Mouse (Mus musculus) heart, embryonic 14.5 days (tissue): ENCODE results near the gene F7. TPM values are rescaled to one million over a fixed set of nuclear protein-coding genes. Genes with fewer than 3 reads are reported as not detected.

ENCODE experiments used
- ATAC-seq: fragments of 200-750 bp; cut with Nextera tagmentation; 2 replicates; pipeline ENCODE4 v1.8.0; 2017; ENCODE audit warnings: low read depth, moderate TSS enrichment; ENCODE audit not compliant: insufficient number of reproducible peaks, insufficient read depth, low FRiP score
- H3K27ac ChIP-seq, 2 experiments: fragments of 200-500 bp in 1 of 2; fragments of 300-500 bp in 1 of 2; sonication (generic) in 1 of 2; replicated peaks in 1 of 2; 2 replicates each; pipeline ENCODE4 v1.5.1; 2012 to 2014; ENCODE audit warnings: low read depth in 2 of 2, low read length in 2 of 2, control low read depth in 1 of 2, mild to moderate bottlenecking in 1 of 2, mixed read lengths in 1 of 2; ENCODE audit not compliant: control insufficient read depth in 1 of 2, insufficient read depth in 1 of 2
- H3K27me3 ChIP-seq: fragments of 300-500 bp; sonication (generic); 2 replicates; pipeline ENCODE4 v1.6.1; 2014; ENCODE audit warnings: mild to moderate bottlenecking, low read length, control low read depth; ENCODE audit not compliant: control insufficient read depth, insufficient read depth
- H3K36me3 ChIP-seq: fragments of 300-500 bp; sonication (generic); 2 replicates; pipeline ENCODE4 v1.6.1; 2014; ENCODE audit warnings: mild to moderate bottlenecking, control low read depth, low read length, mixed read lengths; ENCODE audit not compliant: control insufficient read depth, insufficient read depth
- H3K4me1 ChIP-seq, 2 experiments: fragments of 200-500 bp in 1 of 2; fragments of 300-500 bp in 1 of 2; sonication (generic) in 1 of 2; 2 replicates each; pipeline ENCODE4 v1.6.1; 2012 to 2014; ENCODE audit warnings: low read length in 2 of 2, control low read depth in 1 of 2, mixed read lengths in 1 of 2; ENCODE audit not compliant: control insufficient read depth in 2 of 2, insufficient read depth in 2 of 2
- H3K4me2 ChIP-seq: fragments of 300-500 bp; sonication (generic); 2 replicates; pipeline ENCODE4 v1.6.1; 2014; ENCODE audit warnings: mild to moderate bottlenecking, low read length
- H3K4me3 ChIP-seq, 2 experiments: fragments of 200-500 bp in 1 of 2; fragments of 300-500 bp in 1 of 2; sonication (generic) in 1 of 2; 2 replicates each; pipeline ENCODE4 v1.5.1; 2012 to 2014; ENCODE audit warnings: low read length in 2 of 2, mild to moderate bottlenecking in 2 of 2, control low read depth in 1 of 2, low read depth in 1 of 2, moderate library complexity in 1 of 2; ENCODE audit not compliant: control insufficient read depth in 1 of 2, insufficient read depth in 1 of 2
- H3K9ac ChIP-seq: fragments of 300-500 bp; sonication (generic); 2 replicates; pipeline ENCODE4 v1.6.1; 2014; ENCODE audit warnings: mild to moderate bottlenecking, low read length
- H3K9me3 ChIP-seq: fragments of 300-500 bp; sonication (generic); 2 replicates; pipeline ENCODE4 v1.6.1; 2016; ENCODE audit warnings: low read length, control low read depth; ENCODE audit not compliant: control insufficient read depth
- WGBS: fragments of 180-500 bp; shearing (Covaris S2); extraction: QIAGEN DNeasy Blood & Tissue Kit; methylation state at CpG from one replicate; pipeline ENCODE4 v1.1.7; 2014; 5-methylcytosine and 5-hydroxymethylcytosine counted together
- polyA plus RNA-seq: library from polyadenylated mRNA; unstranded; fragments of >200 nt; fragmentation: Nextera tagmentation; extraction: Ambion mirVana; gene quantifications from 2 replicates; pipeline ENCODE4 v1.2.1, GENCODE M21; 2014

F7 gene
- polyA plus RNA-seq, 1 experiment from 2014 or later = not detected

DNA sequence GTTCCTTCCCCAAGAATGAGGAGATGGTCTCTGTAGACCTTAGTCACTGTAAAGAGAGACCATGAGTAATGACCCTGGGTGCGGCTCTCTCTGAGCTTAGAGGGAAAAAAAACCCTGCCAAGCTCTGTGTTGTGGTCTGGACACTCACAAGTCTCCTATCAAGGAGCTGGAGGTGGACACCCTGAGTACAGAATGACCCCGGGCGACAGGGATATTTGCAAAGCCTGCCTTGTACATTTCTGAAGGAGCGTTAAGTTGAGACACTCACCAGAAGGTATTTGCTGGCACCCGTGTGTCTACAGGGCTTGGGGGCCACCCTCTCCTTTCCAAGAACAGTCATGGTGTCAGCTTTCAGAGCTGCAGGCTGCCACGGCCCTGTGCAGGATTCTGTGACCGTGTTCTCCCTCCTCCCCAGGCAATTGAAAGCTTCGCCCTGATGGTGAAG, 29.0 kb upstream of the F7 start:
- Histone ChIP-seq H3K9me3 (no peaks in the 10 kb centered on the region), H3K36me3 (no peaks in the 10 kb centered on the region), H3K9ac (no peak overlapping the region), H3K4me2 (peak overlapping the region; percentile 23), H3K4me3 (no peak overlapping the region), H3K27me3 (no peaks in the 10 kb centered on the region), H3K4me1 (peaks cover 22% of the 10 kb centered on the region in 2 experiments; a peak in 3 of 4 replicates), H3K27ac (peak overlapping the region; percentile 42 to 61)
- 28% methylated on average over 8 of the region's 8 CpGs for WGBS
- ATAC-seq = no peak

DNA sequence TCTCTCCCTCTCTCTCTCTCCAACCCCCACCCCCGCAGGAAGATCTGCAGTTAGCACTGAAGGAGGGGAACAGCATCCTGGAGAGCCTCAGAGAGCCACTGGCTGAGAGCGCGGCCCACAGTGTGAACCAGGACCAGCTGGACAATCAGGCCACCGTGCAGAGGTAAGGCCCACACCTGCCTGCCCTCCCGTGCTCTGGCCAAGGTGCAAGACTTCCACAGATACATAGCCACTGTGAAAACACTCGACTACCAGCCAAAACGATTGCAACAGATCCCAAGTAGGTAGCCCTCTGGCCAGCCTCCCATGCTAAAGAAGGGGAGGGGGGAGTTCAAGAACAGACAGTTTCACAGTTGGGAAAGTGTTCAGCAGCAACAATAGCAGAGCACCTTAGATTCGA, 27.5 kb upstream of the F7 start:
- Histone ChIP-seq H3K4me1 (peaks cover 14 to 15% of the 10 kb centered on the region in 2 experiments; a peak in 3 of 4 replicates), H3K9me3 (no peaks in the 10 kb centered on the region), H3K4me2 (no peak overlapping the region), H3K9ac (no peak overlapping the region), H3K27me3 (no peaks in the 10 kb centered on the region), H3K4me3 (no peak overlapping the region), H3K36me3 (peaks cover 6% of the 10 kb centered on the region; the same call in 1 of the 2 replicates), H3K27ac (no peak overlapping the region)
- no peak for ATAC-seq
- 67% methylated on average over 8 of the region's 8 CpGs for WGBS

DNA sequence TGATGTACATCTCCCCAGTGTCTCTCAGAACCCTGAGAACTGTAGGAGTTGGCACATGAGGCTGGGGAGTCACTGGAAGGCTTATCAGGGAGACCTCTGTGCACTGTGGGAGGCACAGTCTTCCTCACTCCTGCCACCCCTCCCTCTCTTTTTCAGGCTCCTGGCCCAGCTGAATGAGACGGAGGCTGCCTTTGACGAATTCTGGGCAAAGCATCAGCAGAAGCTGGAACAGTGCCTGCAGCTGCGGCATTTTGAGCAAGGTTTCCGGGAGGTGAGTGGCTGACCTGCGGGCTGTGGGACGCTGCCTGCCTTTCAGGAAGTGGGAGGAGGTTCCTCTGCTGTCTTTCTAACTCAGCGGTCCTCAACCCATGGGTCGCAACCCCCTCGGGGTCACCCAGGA, 26.0 kb upstream of the F7 start:
- no peak overlapping the region for H3K9ac ChIP-seq
- no peaks in the 10 kb centered on the region for H3K9me3 ChIP-seq
- H3K4me3 ChIP-seq = no peak overlapping the region
- no peak overlapping the region for H3K27ac ChIP-seq
- H3K4me2 ChIP-seq = no peak overlapping the region
- peaks cover 14 to 15% of the 10 kb centered on the region in 2 experiments; a peak in 3 of 4 replicates for H3K4me1 ChIP-seq
- no peaks in the 10 kb centered on the region for H3K27me3 ChIP-seq
- WGBS = 68% methylated on average over 9 of the region's 9 CpGs
- no peak for ATAC-seq
- peaks cover 12% of the 10 kb centered on the region; the same call in 1 of the 2 replicates for H3K36me3 ChIP-seq

DNA sequence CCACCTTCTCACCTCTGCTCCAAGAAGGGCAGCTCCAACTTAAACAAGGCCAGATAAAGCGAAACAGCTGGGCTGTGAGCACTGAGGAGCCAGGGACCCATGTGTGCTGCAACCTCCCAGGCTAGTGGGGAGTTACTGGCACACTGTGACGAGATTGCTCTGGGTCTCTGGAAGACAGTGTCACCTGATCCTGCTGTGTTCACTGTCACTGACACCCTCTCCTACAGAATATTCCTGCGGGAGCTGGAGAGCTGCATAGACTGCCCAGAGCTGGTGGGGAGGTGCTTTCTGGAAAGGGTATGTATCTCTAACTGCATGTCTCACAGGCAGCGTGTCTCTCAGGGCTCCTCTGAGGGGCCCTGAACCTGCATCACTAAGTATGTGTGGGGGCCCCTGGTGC, 18.4 kb upstream of the F7 start:
- 42% methylated on average over 4 of the region's 4 CpGs for WGBS
- ATAC-seq = peak; percentile 36; the same call in 1 of the 2 replicates
- Histone ChIP-seq H3K9ac (no peak overlapping the region), H3K36me3 (peaks cover 27% of the 10 kb centered on the region), H3K27ac (peak overlapping the region; percentile 15 to 19; a peak in 1 of 4 replicates), H3K27me3 (no peaks in the 10 kb centered on the region), H3K4me3 (no peak overlapping the region), H3K9me3 (0 out of 2 replicates have a peak, but pooled peaks cover 8% of the 10 kb centered on the region), H3K4me2 (no peak overlapping the region), H3K4me1 (peaks cover 2 to 5% of the 10 kb centered on the region in 2 experiments; a peak in 2 of 4 replicates)

DNA sequence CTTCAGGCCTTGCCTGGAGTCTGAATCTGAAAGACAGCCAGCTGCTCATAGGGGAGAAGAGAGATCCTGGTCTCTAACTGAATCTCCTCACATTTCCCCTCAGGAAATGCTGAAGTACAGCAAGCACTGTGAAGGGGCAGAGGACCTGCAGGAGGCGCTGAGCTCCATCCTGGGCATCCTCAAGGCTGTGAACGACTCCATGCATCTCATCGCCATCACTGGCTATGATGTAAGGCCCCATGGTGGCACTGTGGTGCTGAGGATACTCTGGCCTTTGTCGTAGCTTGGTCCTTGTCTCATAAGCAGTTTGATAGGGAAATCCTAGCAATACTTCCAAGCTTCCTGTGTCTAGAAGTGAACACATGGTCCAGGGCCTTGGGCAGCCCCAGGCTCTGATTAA, 15.5 kb upstream of the F7 start:
- no peaks in the 10 kb centered on the region for H3K27me3 ChIP-seq
- 40% methylated on average over 4 of the region's 4 CpGs for whole genome bisulfite sequencing

DNA sequence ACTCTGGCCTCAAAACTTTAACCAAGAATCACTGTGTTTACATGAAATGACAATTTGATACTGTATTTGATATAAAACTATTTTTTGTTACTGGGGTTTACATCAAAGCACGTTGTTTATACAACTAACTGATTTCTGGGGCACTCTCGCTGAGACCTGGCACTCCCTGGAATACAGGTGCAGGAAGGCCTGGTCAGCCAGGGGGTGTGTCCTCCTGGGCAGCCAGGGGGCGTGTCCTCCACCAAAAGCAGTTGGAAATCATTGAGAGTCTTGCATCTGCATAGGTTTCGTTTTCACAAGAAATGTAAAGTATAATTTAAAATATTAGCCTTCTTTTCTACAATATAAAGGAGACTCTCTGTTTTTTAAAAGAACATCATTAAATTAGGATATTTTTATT, 6.3 kb upstream of the F7 start:
- Histone ChIP-seq H3K4me2 (no peak overlapping the region), H3K27me3 (no peaks in the 10 kb centered on the region), H3K9me3 (no peaks in the 10 kb centered on the region), H3K9ac (no peak overlapping the region), H3K4me3 (no peak overlapping the region), H3K27ac (no peak overlapping the region), H3K4me1 (no peaks in the 10 kb centered on the region), H3K36me3 (0 out of 2 replicates have a peak, but pooled peaks cover 4% of the 10 kb centered on the region)
- ATAC-seq = no peak
- 66% methylated on average over 4 of the region's 4 CpGs for WGBS

More for the DNA sequence above, 15.5 kb upstream of the F7 start:
- Histone ChIP-seq H3K36me3 (peaks cover 19% of the 10 kb centered on the region), H3K9me3 (0 out of 2 replicates have a peak, but pooled peaks cover 8% of the 10 kb centered on the region), H3K4me1 (peaks cover 2 to 5% of the 10 kb centered on the region in 2 experiments; a peak in 2 of 4 replicates), H3K4me3 (no peak overlapping the region), H3K4me2 (no peak overlapping the region), H3K27ac (no peak overlapping the region), H3K9ac (no peak overlapping the region)
- ATAC-seq = no peak

DNA sequence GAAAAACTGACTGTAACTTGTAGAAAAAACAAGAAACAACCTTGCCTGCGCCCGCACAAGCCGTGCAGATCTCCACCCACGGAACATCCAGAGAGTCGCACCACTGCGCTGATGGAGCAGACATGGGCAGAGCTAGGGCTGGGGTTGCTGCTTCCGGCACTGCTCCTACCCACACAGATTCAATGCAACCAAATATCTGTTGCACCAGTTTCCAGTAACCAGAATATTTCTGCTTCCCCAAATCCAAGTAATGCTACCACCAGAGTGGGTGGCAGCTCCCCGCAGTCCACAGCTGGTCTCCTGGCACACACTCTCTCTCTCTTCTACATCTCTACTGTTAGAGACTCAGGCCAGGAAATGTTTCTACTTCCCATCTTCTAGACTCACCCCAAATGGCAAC, 4.0 kb upstream of the F7 start:
- H3K27me3 ChIP-seq = no peaks in the 10 kb centered on the region
- H3K9ac ChIP-seq = no peak overlapping the region
- H3K36me3 ChIP-seq = 0 out of 2 replicates have a peak, but pooled peaks cover 4% of the 10 kb centered on the region
- no peaks in the 10 kb centered on the region for H3K9me3 ChIP-seq
- ATAC-seq = no peak
- H3K4me1 ChIP-seq = no peaks in the 10 kb centered on the region
- no peak overlapping the region for H3K27ac ChIP-seq
- H3K4me3 ChIP-seq = no peak overlapping the region
- H3K4me2 ChIP-seq = no peak overlapping the region
- 88% methylated on average over 8 of the region's 8 CpGs for WGBS

DNA sequence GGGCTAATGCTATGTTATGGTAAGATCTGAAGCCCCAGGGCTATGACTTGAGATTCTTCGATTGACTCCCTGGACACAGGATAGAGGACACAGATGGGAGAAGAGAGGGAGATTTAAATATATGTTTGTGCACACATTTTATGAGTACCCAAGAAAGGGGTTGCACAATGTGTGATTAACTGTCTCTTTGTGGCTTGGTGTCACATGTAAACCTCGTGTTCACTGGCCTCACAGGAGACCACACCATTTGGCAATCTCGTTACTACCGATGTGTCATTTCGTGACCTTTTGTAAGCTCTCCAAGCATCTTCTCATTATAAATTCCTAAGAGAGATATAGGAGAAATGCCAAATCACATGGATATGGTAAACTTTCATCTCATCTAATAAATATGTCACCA, 1.8 kb downstream of the F7 start:
- no peaks in the 10 kb centered on the region for H3K36me3 ChIP-seq
- no peaks in the 10 kb centered on the region for H3K9me3 ChIP-seq
- no peak overlapping the region for H3K27ac ChIP-seq
- ATAC-seq = no peak
- WGBS = 87% methylated on average over 5 of the region's 5 CpGs
- no peaks in the 10 kb centered on the region for H3K27me3 ChIP-seq
- H3K4me3 ChIP-seq = no peak overlapping the region
- no peak overlapping the region for H3K4me2 ChIP-seq
- no peak overlapping the region for H3K9ac ChIP-seq
- H3K4me1 ChIP-seq = no peaks in the 10 kb centered on the region
